Mouse (Mus musculus) lung, embryonic 15.5 days (tissue): ENCODE measurements at regions not wholly inside any gene's neighbourhood (a gene's known extent, or its start where the extent isn't known, plus 50 kb on each side); places are given as distances from the start of the nearest gene placed in this dataset.
"Not testable (repeated sequence)": the region's sequence is repeated elsewhere in the genome, so short reads cannot be mapped to it uniquely, and the experiment has no call there.

Experiments
- ATAC-seq: fragments of 200-750 bp; cut with Nextera tagmentation; 2 replicates; pipeline ENCODE4 v1.8.0; 2017; ENCODE audit warnings: moderate number of reproducible peaks, borderline replicate concordance; ENCODE audit not compliant: low FRiP score, low TSS enrichment; ENCODE audit errors: extremely low read depth
- H3K27ac ChIP-seq: fragments of 300-500 bp; sonication (generic); 2 replicates; pipeline ENCODE4 v1.5.1; 2015; ENCODE audit warnings: moderate library complexity, mild to moderate bottlenecking, inconsistent platforms
- H3K27me3 ChIP-seq: fragments of 300-500 bp; sonication (generic); 2 replicates; pipeline ENCODE4 v1.6.1; 2015; ENCODE audit warnings: inconsistent platforms
- H3K36me3 ChIP-seq: fragments of 300-500 bp; sonication (generic); 2 replicates; pipeline ENCODE4 v1.6.1; 2015; ENCODE audit warnings: inconsistent platforms
- H3K4me1 ChIP-seq: fragments of 300-500 bp; sonication (generic); 2 replicates; pipeline ENCODE4 v1.6.1; 2015; ENCODE audit warnings: inconsistent platforms
- H3K4me2 ChIP-seq: fragments of 300-500 bp; sonication (generic); 2 replicates; pipeline ENCODE4 v1.6.1; 2015; ENCODE audit warnings: inconsistent platforms, mild to moderate bottlenecking, moderate library complexity
- H3K4me3 ChIP-seq: fragments of 300-500 bp; sonication (generic); 2 replicates; pipeline ENCODE4 v1.5.1; 2015; ENCODE audit warnings: mild to moderate bottlenecking, inconsistent platforms
- H3K9ac ChIP-seq: fragments of 300-500 bp; sonication (generic); 2 replicates; pipeline ENCODE4 v1.6.1; 2015; ENCODE audit warnings: inconsistent platforms
- H3K9me3 ChIP-seq: fragments of 300-500 bp; sonication (generic); 2 replicates; pipeline ENCODE4 v1.6.1; 2016; ENCODE audit warnings: inconsistent platforms
- WGBS: fragments of 180-500 bp; shearing (Covaris S2); methylation state at CpG from one replicate; pipeline ENCODE4 v1.1.7; 2015; 5-methylcytosine and 5-hydroxymethylcytosine counted together

DNA sequence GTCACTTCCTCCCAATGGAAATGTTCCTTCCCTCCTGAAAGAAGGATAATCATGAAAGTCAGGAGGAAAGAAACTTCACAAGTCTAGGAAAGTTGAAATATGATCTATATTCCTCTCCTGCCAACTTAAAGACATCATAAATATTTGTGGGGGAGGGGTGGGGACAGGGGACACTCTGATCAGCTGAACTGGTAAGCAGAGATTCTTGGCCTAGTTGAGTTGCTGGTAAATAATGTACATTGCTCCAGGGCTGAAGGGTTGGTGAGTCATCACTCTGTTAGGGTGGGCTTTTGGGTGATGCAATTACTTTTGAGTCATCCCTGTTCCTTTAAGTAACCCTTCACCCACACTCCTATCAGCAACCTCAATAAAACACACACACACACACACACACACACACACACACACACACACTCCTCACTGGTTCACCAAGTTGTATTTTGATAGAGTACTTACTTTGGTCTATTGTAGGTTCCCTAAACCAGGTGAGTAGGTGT is 56.0 kb downstream of the Ccdc71l start:
- no peak overlapping the region for H3K9ac ChIP-seq
- ATAC-seq = no peak
- H3K27ac ChIP-seq = no peak overlapping the region
- no peak overlapping the region for H3K4me3 ChIP-seq
- H3K4me1 ChIP-seq = no peaks in the 10 kb centered on the region
- H3K9me3 ChIP-seq = no peaks in the 10 kb centered on the region
- H3K4me2 ChIP-seq = no peak overlapping the region
- no peaks in the 10 kb centered on the region for H3K27me3 ChIP-seq
- H3K36me3 ChIP-seq = no peaks in the 10 kb centered on the region

DNA sequence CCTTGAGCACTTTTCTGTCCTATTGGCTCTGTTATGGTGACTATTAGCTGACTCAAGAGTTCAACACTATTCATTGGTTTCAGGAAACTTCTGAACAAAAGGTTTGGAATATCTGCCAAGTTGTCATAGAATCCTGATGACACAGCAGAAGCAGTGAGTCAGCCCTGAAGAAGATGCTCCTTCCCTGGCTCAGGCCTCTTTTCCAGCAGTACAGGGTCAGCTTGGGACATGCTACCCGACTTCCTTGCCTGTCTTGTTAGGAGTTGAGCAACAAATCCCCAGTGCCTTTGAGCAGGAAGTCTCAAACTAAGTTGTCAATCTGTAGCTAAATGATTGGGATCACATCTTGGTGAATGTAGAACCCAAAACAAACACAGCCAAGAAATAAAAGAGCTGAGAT is 56.6 kb downstream of the Ccdc71l start:
- H3K9me3 ChIP-seq = no peaks in the 10 kb centered on the region
- H3K27me3 ChIP-seq = no peaks in the 10 kb centered on the region
- 41% methylated on average over 1 of the region's 1 CpGs for WGBS
- H3K4me1 ChIP-seq = no peaks in the 10 kb centered on the region
- no peak overlapping the region for H3K4me3 ChIP-seq
- H3K9ac ChIP-seq = no peak overlapping the region
- no peak overlapping the region for H3K27ac ChIP-seq
- H3K4me2 ChIP-seq = no peak overlapping the region
- no peak for ATAC-seq
- no peaks in the 10 kb centered on the region for H3K36me3 ChIP-seq

DNA sequence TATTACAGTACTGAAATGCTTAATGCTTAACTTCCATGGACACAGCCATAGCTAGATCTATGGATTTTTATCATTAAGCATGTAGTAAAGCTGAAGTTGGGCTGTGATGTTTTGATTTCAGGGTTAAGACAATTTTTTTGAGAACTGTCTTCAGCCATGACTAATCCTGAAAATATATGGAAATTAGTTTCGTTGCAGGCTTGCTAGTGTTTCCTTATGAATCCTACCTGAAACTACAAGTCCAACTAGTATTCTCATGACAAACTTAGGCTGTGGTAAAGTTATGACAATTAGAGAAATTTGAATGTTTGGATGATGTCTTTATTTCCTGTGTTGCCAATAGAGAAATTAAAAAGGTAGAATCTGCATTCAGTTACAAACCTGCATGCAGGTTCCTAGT is 59.7 kb downstream of the Ccdc71l start:
- no peak overlapping the region for H3K4me3 ChIP-seq
- H3K27me3 ChIP-seq = no peaks in the 10 kb centered on the region
- H3K36me3 ChIP-seq = no peaks in the 10 kb centered on the region
- WGBS = 79% methylated on average over 1 of the region's 1 CpGs
- ATAC-seq = no peak
- no peaks in the 10 kb centered on the region for H3K9me3 ChIP-seq
- H3K4me2 ChIP-seq = no peak overlapping the region
- no peaks in the 10 kb centered on the region for H3K4me1 ChIP-seq
- no peak overlapping the region for H3K9ac ChIP-seq
- H3K27ac ChIP-seq = no peak overlapping the region

DNA sequence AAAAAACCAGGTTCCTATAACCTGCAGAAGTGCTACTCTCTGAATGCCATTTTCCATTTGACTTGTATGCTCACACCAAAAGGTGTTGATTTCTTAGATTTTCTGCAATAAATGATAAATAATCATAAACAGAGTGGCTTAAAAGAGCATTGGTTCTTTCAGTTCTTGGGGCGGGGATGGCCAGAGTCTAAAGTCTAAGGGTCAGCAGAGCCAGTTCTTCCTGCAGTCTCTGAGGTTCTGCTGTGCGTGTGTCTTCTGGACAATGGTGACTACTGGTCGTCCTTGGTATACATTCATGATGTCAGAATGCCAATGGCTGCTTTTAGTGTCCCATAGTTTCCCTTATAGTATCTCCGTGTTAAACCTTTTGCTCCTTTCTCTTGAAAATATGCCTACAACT is 66.3 kb downstream of the Ccdc71l start:
- no peak for ATAC-seq
- Histone ChIP-seq H3K27me3 (no peaks in the 10 kb centered on the region), H3K4me1 (no peaks in the 10 kb centered on the region), H3K9ac (no peak overlapping the region), H3K36me3 (no peaks in the 10 kb centered on the region), H3K27ac (no peak overlapping the region), H3K9me3 (no peaks in the 10 kb centered on the region), H3K4me3 (no peak overlapping the region), H3K4me2 (no peak overlapping the region)
- WGBS = 70% methylated on average over 4 of the region's 4 CpGs

DNA sequence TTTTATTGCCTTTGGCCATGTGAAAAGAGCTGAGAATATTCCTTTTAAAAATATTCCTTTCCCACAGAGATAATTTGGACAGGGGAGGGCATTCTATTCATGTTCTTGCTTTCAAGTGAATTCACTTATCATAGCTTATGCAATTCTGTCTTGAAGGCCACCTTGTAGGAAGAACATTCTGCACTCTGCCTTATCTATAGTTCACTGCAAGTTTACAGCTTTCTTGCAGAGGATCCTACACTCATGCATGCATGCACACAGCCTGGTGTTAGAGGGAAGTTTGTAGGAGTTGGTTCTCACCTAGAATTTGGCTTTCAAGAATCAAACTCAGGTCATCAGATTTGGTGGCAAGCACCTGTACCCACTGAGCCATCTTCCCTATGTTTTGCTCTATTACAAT is 67.4 kb downstream of the Ccdc71l start:
- Histone ChIP-seq H3K9ac (no peak overlapping the region), H3K4me2 (no peak overlapping the region), H3K4me1 (no peaks in the 10 kb centered on the region), H3K9me3 (no peaks in the 10 kb centered on the region), H3K27ac (no peak overlapping the region), H3K36me3 (no peaks in the 10 kb centered on the region), H3K27me3 (no peaks in the 10 kb centered on the region), H3K4me3 (no peak overlapping the region)
- no peak for ATAC-seq

DNA sequence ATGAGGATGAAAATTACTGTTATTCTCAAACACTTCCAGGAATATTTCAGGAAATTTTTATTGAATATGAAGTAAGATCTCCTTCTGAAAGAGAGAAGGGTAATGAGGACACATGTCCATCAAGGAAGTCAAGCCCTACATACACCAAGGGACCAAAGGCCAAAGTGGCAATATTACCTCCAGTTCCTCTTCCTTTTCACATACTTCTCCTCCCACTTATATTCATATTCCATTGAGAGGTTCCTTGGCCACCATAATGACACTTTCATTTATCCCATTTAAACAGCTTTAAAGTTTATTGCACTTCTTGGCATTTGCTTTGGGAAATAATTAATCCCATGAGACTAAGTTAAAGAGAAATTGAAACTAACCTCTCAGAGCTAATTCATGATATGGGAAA is 70.9 kb downstream of the Ccdc71l start:
- ATAC-seq = no peak
- Histone ChIP-seq H3K9me3 (no peaks in the 10 kb centered on the region), H3K27ac (no peak overlapping the region), H3K9ac (no peak overlapping the region), H3K4me2 (no peak overlapping the region), H3K36me3 (no peaks in the 10 kb centered on the region), H3K27me3 (no peaks in the 10 kb centered on the region), H3K4me3 (no peak overlapping the region), H3K4me1 (no peaks in the 10 kb centered on the region)

DNA sequence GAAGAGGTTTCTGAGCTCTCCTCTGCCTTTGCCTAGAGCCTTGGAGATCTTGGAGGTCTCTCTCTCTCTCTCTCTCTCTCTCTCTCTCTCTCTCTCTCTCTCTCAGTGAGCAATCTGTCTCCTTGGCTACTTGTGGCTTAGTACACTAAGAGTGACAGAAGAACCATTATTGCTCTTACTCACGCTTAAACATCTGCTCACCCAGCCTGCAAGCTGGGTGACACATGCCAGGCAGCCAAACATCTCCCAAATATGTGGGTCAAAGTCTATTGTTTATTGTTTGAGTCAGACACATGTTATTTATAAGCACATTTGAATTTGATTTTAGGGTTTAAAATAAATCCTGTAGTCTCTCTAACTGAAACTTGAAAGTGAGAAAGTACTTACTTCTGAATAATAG is 72.7 kb downstream of the Ccdc71l start:
- Histone ChIP-seq H3K4me3 (no peak overlapping the region), H3K9ac (no peak overlapping the region), H3K9me3 (no peaks in the 10 kb centered on the region), H3K4me1 (no peaks in the 10 kb centered on the region), H3K36me3 (no peaks in the 10 kb centered on the region), H3K27ac (no peak overlapping the region), H3K27me3 (no peaks in the 10 kb centered on the region), H3K4me2 (no peak overlapping the region)
- no peak for ATAC-seq
- WGBS = 52% methylated on average over 1 of the region's 1 CpGs

DNA sequence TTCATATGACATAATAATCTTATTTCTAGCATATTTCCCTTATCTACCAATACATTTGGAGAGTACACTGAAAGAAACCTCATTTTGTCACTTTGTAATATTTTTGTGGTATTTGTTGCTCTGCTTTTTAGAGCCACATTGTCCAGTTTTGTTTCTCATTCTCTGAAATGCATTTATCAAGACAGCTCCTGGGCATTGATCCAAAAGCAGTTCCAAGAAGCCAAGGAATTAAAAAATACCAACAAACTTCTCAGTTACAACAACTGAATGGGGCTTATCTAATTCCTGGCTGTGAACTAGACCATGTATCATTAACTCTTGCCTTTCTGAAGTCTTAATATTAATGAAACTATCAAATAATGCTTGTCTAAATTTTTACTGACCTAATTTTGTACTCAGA is 76.3 kb downstream of the Ccdc71l start:
- Histone ChIP-seq H3K27me3 (no peaks in the 10 kb centered on the region), H3K9me3 (no peaks in the 10 kb centered on the region), H3K4me2 (no peak overlapping the region), H3K4me1 (no peaks in the 10 kb centered on the region), H3K36me3 (no peaks in the 10 kb centered on the region), H3K9ac (no peak overlapping the region), H3K27ac (no peak overlapping the region), H3K4me3 (no peak overlapping the region)
- ATAC-seq = no peak

DNA sequence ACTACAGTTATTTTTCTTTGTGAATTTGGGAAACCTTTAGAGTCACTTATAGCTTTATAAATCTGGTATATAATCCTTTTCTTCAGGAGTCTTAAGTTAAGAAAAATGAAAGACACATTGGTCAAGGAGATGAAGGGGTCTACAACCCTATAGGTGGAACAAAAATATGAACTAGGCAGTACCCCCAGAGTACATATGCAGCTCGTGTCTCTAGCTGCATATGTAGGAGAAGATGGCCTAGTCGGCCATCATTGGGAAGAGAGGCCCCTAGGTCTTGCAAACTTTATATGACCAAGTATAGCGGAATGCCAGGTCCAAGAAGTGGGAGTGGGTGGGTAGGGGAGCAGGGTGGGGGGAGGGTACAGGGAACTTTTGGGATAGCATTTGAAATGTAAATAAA is 76.7 kb downstream of the Ccdc71l start:
- not testable (repeated sequence) for H3K4me3 ChIP-seq, H3K4me1 ChIP-seq, H3K9ac ChIP-seq, ATAC-seq, H3K27me3 ChIP-seq, H3K9me3 ChIP-seq, H3K27ac ChIP-seq, H3K4me2 ChIP-seq, H3K36me3 ChIP-seq
- 78% methylated on average over 3 of the region's 3 CpGs for WGBS

DNA sequence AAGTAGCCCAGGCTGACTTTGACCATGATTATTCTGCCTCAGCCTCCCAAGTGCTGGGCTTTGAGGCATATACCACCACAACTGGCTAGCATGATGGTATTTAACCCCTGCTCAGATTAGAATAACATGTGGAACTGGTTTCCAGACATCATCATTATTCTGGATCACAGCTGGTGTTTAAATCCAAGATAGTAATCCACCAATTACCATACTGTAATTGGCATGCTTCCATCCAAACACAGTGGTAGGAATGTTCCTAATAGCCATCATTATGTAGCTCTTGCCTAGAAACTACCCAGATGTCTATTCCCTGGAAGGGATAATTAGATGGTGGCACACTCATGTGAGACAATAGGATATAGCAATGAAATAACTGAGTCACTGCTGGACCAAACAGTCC is 77.4 kb downstream of the Ccdc71l start:
- no peaks in the 10 kb centered on the region for H3K9me3 ChIP-seq
- H3K4me3 ChIP-seq = no peak overlapping the region
- no peaks in the 10 kb centered on the region for H3K36me3 ChIP-seq
- no peaks in the 10 kb centered on the region for H3K4me1 ChIP-seq
- H3K27me3 ChIP-seq = no peaks in the 10 kb centered on the region
- no peak for ATAC-seq
- H3K27ac ChIP-seq = no peak overlapping the region
- H3K9ac ChIP-seq = no peak overlapping the region
- no peak overlapping the region for H3K4me2 ChIP-seq

DNA sequence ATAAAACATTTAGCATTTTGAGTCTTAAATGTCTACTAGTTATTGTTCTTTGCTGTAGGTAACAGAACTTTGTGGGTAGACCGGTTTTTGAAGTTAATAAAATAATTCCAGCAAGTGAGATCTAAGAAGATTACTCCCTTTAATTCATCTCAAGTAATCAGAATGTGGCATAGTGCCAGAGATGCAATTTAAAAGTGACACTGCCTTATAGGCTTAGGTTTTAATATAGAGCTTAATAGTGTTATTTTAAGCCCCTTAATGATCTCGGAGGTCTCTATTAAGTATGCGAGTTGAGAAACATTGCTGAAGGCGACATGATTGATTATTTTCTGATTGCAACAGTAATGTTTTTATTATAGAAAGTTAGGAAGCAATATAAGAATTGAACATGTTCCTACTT is 78.3 kb downstream of the Ccdc71l start:
- Histone ChIP-seq H3K27me3 (no peaks in the 10 kb centered on the region), H3K36me3 (no peaks in the 10 kb centered on the region), H3K4me2 (no peak overlapping the region), H3K9ac (no peak overlapping the region), H3K4me1 (no peaks in the 10 kb centered on the region), H3K4me3 (no peak overlapping the region), H3K27ac (no peak overlapping the region), H3K9me3 (no peaks in the 10 kb centered on the region)
- no peak for ATAC-seq
- WGBS = 79% methylated on average over 4 of the region's 4 CpGs

DNA sequence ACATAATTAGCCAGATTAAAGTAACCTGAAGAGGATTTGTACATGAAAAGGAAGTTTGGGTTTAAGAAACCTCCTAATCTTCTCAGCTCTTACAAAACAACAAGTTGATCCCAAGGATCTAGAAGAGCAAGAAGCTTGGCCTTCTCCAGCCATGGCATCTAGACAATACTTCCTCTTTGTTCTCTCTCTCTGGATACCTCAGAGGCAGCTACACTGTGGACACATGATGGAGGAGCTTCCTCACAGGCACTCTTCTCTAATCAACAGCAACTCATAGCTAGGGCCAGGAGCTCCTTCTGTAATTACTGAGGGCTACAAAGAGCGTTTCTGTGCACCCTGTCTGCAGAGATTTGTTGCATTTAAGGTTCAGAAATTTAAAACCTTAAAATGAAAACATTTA is 79.9 kb downstream of the Ccdc71l start:
- H3K27me3 ChIP-seq = no peaks in the 10 kb centered on the region
- 65% methylated on average over 1 of the region's 1 CpGs for WGBS
- H3K4me3 ChIP-seq = no peak overlapping the region
- no peaks in the 10 kb centered on the region for H3K36me3 ChIP-seq
- no peaks in the 10 kb centered on the region for H3K9me3 ChIP-seq
- H3K9ac ChIP-seq = no peak overlapping the region
- no peak for ATAC-seq
- no peak overlapping the region for H3K27ac ChIP-seq
- H3K4me2 ChIP-seq = no peak overlapping the region
- no peaks in the 10 kb centered on the region for H3K4me1 ChIP-seq

DNA sequence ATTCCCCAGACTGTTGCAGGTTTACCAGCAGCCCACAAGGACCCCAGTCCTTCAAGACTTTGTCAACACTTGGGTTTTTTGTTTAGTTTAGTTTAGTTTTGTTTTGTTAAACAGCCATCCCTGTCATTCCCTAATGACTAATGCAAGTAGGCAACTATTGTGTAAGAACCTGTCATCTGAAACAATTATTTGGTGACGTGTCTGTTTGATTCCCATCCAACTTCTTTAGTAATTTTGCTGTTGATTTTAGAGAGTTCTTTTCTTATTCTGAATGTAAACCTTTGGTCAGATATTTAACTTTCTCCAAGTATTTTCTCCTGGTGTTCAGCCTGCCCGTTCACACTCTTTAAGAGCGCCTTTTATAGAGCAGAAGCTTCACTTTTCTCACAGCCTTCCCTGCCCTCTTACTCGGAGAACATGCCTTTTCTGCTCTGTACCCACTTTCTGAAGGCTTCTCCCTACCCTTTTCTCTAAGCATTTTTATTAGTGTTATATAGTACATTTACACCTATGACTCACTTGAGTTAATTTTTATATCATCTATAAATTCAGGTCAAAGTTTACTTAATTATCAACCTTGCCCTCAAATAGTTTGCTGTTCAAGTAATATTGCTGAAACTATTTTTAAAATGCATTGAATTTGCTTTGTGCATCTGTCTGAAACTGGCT is 82.0 kb downstream of the Ccdc71l start:
- no peak overlapping the region for H3K9ac ChIP-seq

More for the DNA sequence above, 82.0 kb downstream of the Ccdc71l start:
- no peaks in the 10 kb centered on the region for H3K36me3 ChIP-seq
- peaks cover 6% of the 10 kb centered on the region for H3K4me1 ChIP-seq
- no peak overlapping the region for H3K4me2 ChIP-seq
- H3K9me3 ChIP-seq = no peaks in the 10 kb centered on the region
- H3K27me3 ChIP-seq = no peaks in the 10 kb centered on the region
- H3K4me3 ChIP-seq = no peak overlapping the region
- WGBS = 53% methylated on average over 4 of the region's 4 CpGs
- ATAC-seq = no peak
- H3K27ac ChIP-seq = no peak overlapping the region
